Mouse (Mus musculus) olfactory bulb, adult 2 months (tissue): ENCODE measurements around the gene Caprin1. TPM values are rescaled to one million over a fixed set of nuclear protein-coding genes. Genes with fewer than 3 reads are reported as not detected.

Experiments
- H3K27ac ChIP-seq: fragments of 200-500 bp; 2 replicates; pipeline ENCODE4 v1.5.1; 2012; ENCODE audit warnings: low read depth, low read length; ENCODE audit not compliant: insufficient read depth
- H3K4me1 ChIP-seq: fragments of 200-500 bp; 2 replicates; pipeline ENCODE4 v1.6.1; 2012; ENCODE audit warnings: low read length; ENCODE audit not compliant: control insufficient read depth, insufficient read depth
- H3K4me3 ChIP-seq: fragments of 200-500 bp; 2 replicates; pipeline ENCODE4 v1.5.1; 2012; ENCODE audit warnings: mild to moderate bottlenecking, low read depth, low read length, moderate library complexity; ENCODE audit not compliant: insufficient read depth
- CTCF ChIP-seq: fragments of 200-500 bp; IDR thresholded peaks from 2 replicates; pipeline ENCODE4 v1.5.1; 2012; ENCODE audit warnings: low read depth, mild to moderate bottlenecking, low read length, moderate library complexity; ENCODE audit not compliant: insufficient read depth
- POLR2A ChIP-seq: fragments of 200-500 bp; IDR thresholded peaks from 2 replicates; pipeline ENCODE4 v1.6.1; 2012; ENCODE audit warnings: mild to moderate bottlenecking, low read depth, low read length, moderate library complexity; ENCODE audit not compliant: insufficient read depth
- WGBS: fragments of 180-500 bp; shearing (Covaris S2); methylation state at CpG from one replicate; pipeline ENCODE4 v1.1.7; 2018; 5-methylcytosine and 5-hydroxymethylcytosine counted together
- polyA plus RNA-seq: library from polyadenylated mRNA; stranded (reverse); fragments of >200 nt; gene quantifications from 2 replicates; pipeline ENCODE4 v1.2.4, GENCODE M21; 2012; ENCODE audit warnings: low replicate concordance; ENCODE audit not compliant: missing spikeins, insufficient read depth, insufficient read length

The Caprin1 gene
- polyA plus RNA-seq, 1 experiment, result 392 TPM

- no peak overlapping the region for H3K27ac ChIP-seq
- no peaks in the 10 kb centered on the region for H3K4me1 ChIP-seq
- TF ChIP-seq POLR2A (no peak), CTCF (no peak)
- no peak overlapping the region for H3K4me3 ChIP-seq
- 84% methylated on average over 3 of the region's 3 CpGs for WGBS
These were observed 36.5 kb upstream of the Caprin1 start for GRCm38 (mm10) chr2:103833816-103834445.

- no peak overlapping the region for H3K27ac ChIP-seq
- no peak overlapping the region for H3K4me3 ChIP-seq
- TF ChIP-seq POLR2A (no peak), CTCF (no peak)
- 79% methylated on average over 5 of the region's 5 CpGs for WGBS
- no peaks in the 10 kb centered on the region for H3K4me1 ChIP-seq
These were observed 35.5 kb upstream of the Caprin1 start for GRCm38 (mm10) chr2:103832899-103833298.

GRCm38 (mm10) chr2:103828900-103829299 is 31.5 kb upstream of the Caprin1 start:
- TF ChIP-seq POLR2A (no peak), CTCF (no peak)
- H3K4me3 ChIP-seq, result no peak overlapping the region

GRCm38 (mm10) chr2:103824916-103825315 is 27.5 kb upstream of the Caprin1 start:
- no peak overlapping the region for H3K27ac ChIP-seq
- no peaks in the 10 kb centered on the region for H3K4me1 ChIP-seq
- TF ChIP-seq POLR2A, result no peak
- TF ChIP-seq CTCF, result no peak
- 88% methylated on average over 4 of the region's 4 CpGs for WGBS
- no peak overlapping the region for H3K4me3 ChIP-seq

More at GRCm38 (mm10) chr2:103828900-103829299, 31.5 kb upstream of the Caprin1 start:
- no peak overlapping the region for H3K27ac ChIP-seq
- H3K4me1 ChIP-seq, result no peaks in the 10 kb centered on the region

GRCm38 (mm10) chr2:103822560-103822959 is 25.1 kb upstream of the Caprin1 start:
- no peak for TF ChIP-seq POLR2A
- TF ChIP-seq CTCF, result no peak
- 72% methylated on average over 7 of the region's 7 CpGs for WGBS
- Histone ChIP-seq H3K4me3 (no peak overlapping the region), H3K27ac (no peak overlapping the region), H3K4me1 (no peaks in the 10 kb centered on the region)

- Histone ChIP-seq H3K4me1 (no peaks in the 10 kb centered on the region), H3K4me3 (no peak overlapping the region), H3K27ac (no peak overlapping the region)
- TF ChIP-seq POLR2A (no peak), CTCF (no peak)
- 25% methylated on average over 6 of the region's 6 CpGs for WGBS
These were observed 19.9 kb upstream of the Caprin1 start for GRCm38 (mm10) chr2:103817145-103817895.

- H3K4me3 ChIP-seq, result no peak overlapping the region
- TF ChIP-seq POLR2A, result no peak
- TF ChIP-seq CTCF, result no peak
- 85% methylated on average over 3 of the region's 3 CpGs for WGBS
- H3K4me1 ChIP-seq, result no peaks in the 10 kb centered on the region
- H3K27ac ChIP-seq, result no peak overlapping the region
These were observed 18.5 kb upstream of the Caprin1 start for GRCm38 (mm10) chr2:103815976-103816375.

GRCm38 (mm10) chr2:103811465-103812191 is 14.2 kb upstream of the Caprin1 start:
- WGBS, result 85% methylated on average over 5 of the region's 5 CpGs
- H3K4me1 ChIP-seq, result no peaks in the 10 kb centered on the region
- TF ChIP-seq CTCF, result no peak
- TF ChIP-seq POLR2A, result no peak

GRCm38 (mm10) chr2:103810412-103810811 is 13.0 kb upstream of the Caprin1 start:
- WGBS, result 86% methylated on average over 6 of the region's 6 CpGs

More at GRCm38 (mm10) chr2:103811465-103812191, 14.2 kb upstream of the Caprin1 start:
- no peak overlapping the region for H3K4me3 ChIP-seq
- no peak overlapping the region for H3K27ac ChIP-seq

More at GRCm38 (mm10) chr2:103810412-103810811, 13.0 kb upstream of the Caprin1 start:
- Histone ChIP-seq H3K4me1 (no peaks in the 10 kb centered on the region), H3K4me3 (no peak overlapping the region), H3K27ac (no peak overlapping the region)
- TF ChIP-seq CTCF, result no peak
